32 mouse cellular contexts compared by ENCODE assay signal in genomic region chrX:21488111-21488510, GRCm38 (mm10). TPM values are rescaled to one million over a fixed set of nuclear protein-coding genes. Genes with fewer than 3 reads are reported as not detected.
DNase-seq lines count a peak whose midpoint lies in the region; ATAC-seq and TF ChIP-seq lines count a peak whose summit lies in the region.
"Had no signal": no experiment of that assay in that cellular context is flagged by ENCODE, and none has a peak within 500 bp of the region (broad histone marks: within the 10 kb centered on the region; RNA-seq: fewer than 3 reads in every experiment).

No protein-coding gene starts in this region.

- no peak overlapping the region for H3K4me3 ChIP-seq in limb, embryonic 14.5 days (replicated peaks; ENCODE audit: low read length)
- H3K4me3 ChIP-seq in limb, embryonic 10.5 days: no peak overlapping the region
- no peak overlapping the region for H3K4me3 ChIP-seq in midbrain, postnatal 0 days (ENCODE audit: low read depth, low read length)
- H3K4me3 ChIP-seq in midbrain, embryonic 11.5 days (ENCODE audit: low read depth, low read length): no peak overlapping the region
- H3K4me3 ChIP-seq: embryonic facial prominence, embryonic 13.5 days; forebrain, embryonic 10.5 days; forebrain, embryonic 13.5 days; heart, adult 2 months; heart, embryonic 10.5 days; heart, embryonic 13.5 days had no signal

- no peaks in the 10 kb centered on the region for H3K4me1 ChIP-seq in limb, embryonic 14.5 days (ENCODE audit: control insufficient read depth, insufficient read depth, low read length)
- H3K4me1 ChIP-seq in limb, embryonic 10.5 days: no peaks in the 10 kb centered on the region
- no peaks in the 10 kb centered on the region for H3K4me1 ChIP-seq in midbrain, postnatal 0 days (ENCODE audit: insufficient read depth, low read length)
- H3K4me1 ChIP-seq in midbrain, embryonic 11.5 days (ENCODE audit: control insufficient read depth, insufficient read depth, low read length): no peaks in the 10 kb centered on the region
- H3K4me1 ChIP-seq: embryonic facial prominence, embryonic 13.5 days; forebrain, embryonic 10.5 days; forebrain, embryonic 13.5 days; heart, embryonic 10.5 days; heart, embryonic 13.5 days had no signal

- no peak for TF ChIP-seq POLR2A in limb, embryonic 14.5 days (IDR thresholded peaks at IDR 0.05; ENCODE audit: borderline replicate concordance, extremely low read depth, insufficient read depth, insufficient read length)

- 30% methylated on average over 2 of the region's 2 CpGs for WGBS in limb, embryonic 14.5 days
- WGBS in limb, embryonic 10.5 days: 82% methylated on average over 2 of the region's 2 CpGs
- WGBS in midbrain, postnatal 0 days: 44% methylated on average over 2 of the region's 2 CpGs
- 73% methylated on average over 2 of the region's 2 CpGs for WGBS in midbrain, embryonic 11.5 days

- no peak for TF ChIP-seq CTCF in midbrain, postnatal 0 days (IDR thresholded peaks at IDR 0.05)

- H3K27me3 ChIP-seq in limb, embryonic 14.5 days (ENCODE audit: control insufficient read depth, insufficient read depth, low read length): no peaks in the 10 kb centered on the region
- H3K27me3 ChIP-seq in limb, embryonic 10.5 days (ENCODE audit: low read depth, poor library complexity, severe bottlenecking): no peaks in the 10 kb centered on the region
- H3K27me3 ChIP-seq in midbrain, postnatal 0 days (ENCODE audit: insufficient read depth, low read length): no peaks in the 10 kb centered on the region
- H3K27me3 ChIP-seq in midbrain, embryonic 11.5 days (ENCODE audit: control insufficient read depth, insufficient read depth, low read length): no peaks in the 10 kb centered on the region
- H3K27me3 ChIP-seq: embryonic facial prominence, embryonic 13.5 days; forebrain, embryonic 13.5 days; heart, embryonic 13.5 days had no signal

- H3K36me3 ChIP-seq in limb, embryonic 14.5 days (ENCODE audit: control insufficient read depth, insufficient read depth, low read length): no peaks in the 10 kb centered on the region
- H3K36me3 ChIP-seq in limb, embryonic 10.5 days: no peaks in the 10 kb centered on the region
- H3K36me3 ChIP-seq in midbrain, postnatal 0 days (ENCODE audit: insufficient read depth, low read length): no peaks in the 10 kb centered on the region
- no peaks in the 10 kb centered on the region for H3K36me3 ChIP-seq in midbrain, embryonic 11.5 days (ENCODE audit: control insufficient read depth, insufficient read depth, low read length)
- H3K36me3 ChIP-seq: embryonic facial prominence, embryonic 13.5 days; forebrain, embryonic 10.5 days; G1E; heart, embryonic 10.5 days; heart, embryonic 13.5 days had no signal

- H3K27ac ChIP-seq in limb, embryonic 14.5 days (replicated peaks; ENCODE audit: low read depth, low read length): no peak overlapping the region
- no peak overlapping the region for H3K27ac ChIP-seq in limb, embryonic 10.5 days
- H3K27ac ChIP-seq in midbrain, postnatal 0 days (ENCODE audit: low read depth, low read length): no peak overlapping the region
- no peak overlapping the region for H3K27ac ChIP-seq in midbrain, embryonic 11.5 days (ENCODE audit: low read depth, low read length)
- H3K27ac ChIP-seq: embryonic facial prominence, embryonic 13.5 days; forebrain, embryonic 10.5 days; forebrain, embryonic 13.5 days; heart, adult 2 months; heart, embryonic 10.5 days; heart, embryonic 13.5 days; hindbrain, embryonic 14.5 days; hindbrain, postnatal 0 days had no signal

- no peak overlapping the region for H3K9ac ChIP-seq in limb, embryonic 14.5 days (ENCODE audit: low read depth, low read length, severe bottlenecking)
- H3K9ac ChIP-seq in midbrain, postnatal 0 days (replicated peaks; ENCODE audit: low read length, poor library complexity, severe bottlenecking): no peak overlapping the region
- no peak overlapping the region for H3K9ac ChIP-seq in midbrain, embryonic 11.5 days (ENCODE audit: low read length)
- H3K9ac ChIP-seq: embryonic facial prominence, embryonic 13.5 days; forebrain, embryonic 13.5 days; heart, embryonic 13.5 days; hindbrain, embryonic 14.5 days had no signal

- H3K4me2 ChIP-seq in limb, embryonic 14.5 days (replicated peaks; ENCODE audit: low read depth, low read length, severe bottlenecking): no peak overlapping the region
- no peak overlapping the region for H3K4me2 ChIP-seq in midbrain, postnatal 0 days (ENCODE audit: low read depth, low read length, poor library complexity, severe bottlenecking)
- no peak overlapping the region for H3K4me2 ChIP-seq in midbrain, embryonic 11.5 days
- H3K4me2 ChIP-seq: embryonic facial prominence, embryonic 13.5 days; forebrain, embryonic 13.5 days; heart, embryonic 13.5 days; hindbrain, embryonic 14.5 days had no signal

- H3K9me3 ChIP-seq in limb, embryonic 14.5 days (ENCODE audit: control insufficient read depth, low read length): no peaks in the 10 kb centered on the region
- no peaks in the 10 kb centered on the region for H3K9me3 ChIP-seq in limb, embryonic 10.5 days (replicated peaks)
- H3K9me3 ChIP-seq in midbrain, postnatal 0 days (ENCODE audit: low read length): no peaks in the 10 kb centered on the region
- no peaks in the 10 kb centered on the region for H3K9me3 ChIP-seq in midbrain, embryonic 11.5 days (ENCODE audit: control insufficient read depth, low read length)
- H3K9me3 ChIP-seq: embryonic facial prominence, embryonic 13.5 days; forebrain, embryonic 10.5 days; forebrain, embryonic 13.5 days; G1E; heart, embryonic 10.5 days; heart, embryonic 13.5 days had no signal

- ATAC-seq in limb, embryonic 14.5 days (ENCODE audit: low FRiP score, low read depth): no peak
- no peak for ATAC-seq in midbrain, postnatal 0 days (ENCODE audit: low FRiP score)
- ATAC-seq in midbrain, embryonic 11.5 days (ENCODE audit: low FRiP score): no peak
- ATAC-seq: activated CD4-positive, CD25-positive, alpha-beta regulatory T cell, adult 4 months; forebrain, embryonic 13.5 days; forebrain, embryonic 16.5 days; hindbrain, postnatal 0 days; Patski had no signal

- peak; percentile 8 for DNase-seq in embryo, embryonic 11 days
- no peak for DNase-seq in embryo, embryonic 9.5 days (ENCODE audit: extremely low spot score)
- DNase-seq in limb, embryonic 14.5 days (ENCODE audit: low spot score): peak; percentile 66
- no peak for DNase-seq in limb, embryonic 10.5 days (ENCODE audit: low spot score)
- peak; percentile 9 for DNase-seq in midbrain, postnatal 0 days (ENCODE audit: low spot score)
- DNase-seq in midbrain, embryonic 11.5 days (ENCODE audit: low spot score, missing footprints): no peak
- DNase-seq in left cerebral cortex, adult 9 months (ENCODE audit: low spot score in 2 of 2): no peak
- no peak for DNase-seq in thymus, postnatal 4 days
- DNase-seq: adrenal gland, adult 8-10 months; adrenal gland, postnatal 25 days; cerebellum, adult 11-12 months; cerebellum, adult 8-10 months; cerebellum, postnatal 10 days; cerebellum, postnatal 36 days; gastrocnemius, postnatal 10 days; gastrocnemius, postnatal 36 days; heart, adult 2 months; heart, postnatal 14 days; heart, postnatal 4 days had no signal

RNA-seq across cellular contexts. Expression of gene Agtr2, which starts 3.8 kb away (rescaled TPM):
- 179 and 199 TPM in 2 replicates for polyA plus RNA-seq in limb, embryonic 14.5 days (2012; rRNA removed)
- polyA plus RNA-seq in limb, embryonic 14.5 days (2014; fragmentation: Nextera tagmentation; extraction: Ambion mirVana): 243 and 287 TPM in 2 replicates
- polyA plus RNA-seq in limb, embryonic 10.5 days (2016; fragmentation: Nextera tagmentation; extraction: Ambion mirVana): 3.1 and 11.9 TPM in 2 replicates
- total RNA-seq in midbrain, postnatal 0 days (2014; rRNA removed): 4.0 and 13.0 TPM in 2 replicates
- 2.3 and 3.2 TPM in 2 replicates for polyA plus RNA-seq in midbrain, postnatal 0 days (2015; fragmentation: Nextera tagmentation; extraction: Ambion mirVana)
- 0.88 and 0.89 TPM in 2 replicates for polyA plus RNA-seq in midbrain, embryonic 11.5 days (2014; fragmentation: Nextera tagmentation; extraction: Ambion mirVana)
- total RNA-seq: gastrocnemius, adult 18-20 months; granulocyte monocyte progenitor cell, adult 5-6 weeks; heart, adult 2 months had no signal
- polyA plus RNA-seq: activated CD4-positive, CD25-positive, alpha-beta regulatory T cell, adult 4 months; G1E; heart, adult 2 months; Patski had no signal

Comparison
In these comparisons a context has a peak if more than half of its experiments do, and no peak if none do; other contexts are left out.
1. DNase-seq: peak in embryo, embryonic 11 days (single experiment), limb, embryonic 14.5 days (single experiment) and midbrain, postnatal 0 days (single experiment); none in embryo, embryonic 9.5 days (single experiment), limb, embryonic 10.5 days (single experiment), midbrain, embryonic 11.5 days (single experiment), left cerebral cortex, adult 9 months (0 of 2) and thymus, postnatal 4 days (single experiment).
2. RNA of gene Agtr2, which starts 3.8 kb away (polyA plus RNA-seq): 179 to 287 TPM in limb, embryonic 14.5 days; 3.1 to 11.9 TPM in limb, embryonic 10.5 days, 2.3 to 3.2 TPM in midbrain, postnatal 0 days and 0.88 to 0.89 TPM in midbrain, embryonic 11.5 days; every median in the first group is over 10 times any median in the second.